ENCODE assay signal across 20 mouse cellular contexts in the genomic region with DNA sequence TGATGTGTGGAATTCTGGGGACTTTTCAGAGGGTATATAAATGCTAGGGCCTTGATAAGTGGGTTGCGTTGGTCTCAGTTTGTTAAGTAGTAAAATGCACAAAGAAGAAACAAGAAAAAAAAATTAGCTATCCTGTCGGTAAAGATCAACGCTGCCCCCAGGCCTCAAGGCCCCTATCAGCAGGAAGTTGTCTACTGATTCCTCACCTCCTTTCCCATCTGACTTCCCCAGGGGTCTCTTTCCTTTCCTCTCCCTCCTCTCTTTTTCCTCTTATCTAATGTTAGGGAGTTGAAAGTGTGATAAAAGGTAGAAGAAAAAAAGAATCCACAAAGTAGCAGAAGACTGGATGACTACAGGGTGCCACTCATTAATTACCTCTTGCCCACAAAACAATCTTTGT. TPM values are rescaled to one million over a fixed set of nuclear protein-coding genes. Genes with fewer than 3 reads are reported as not detected.
DNase-seq lines count a peak whose midpoint lies in the region; ATAC-seq and TF ChIP-seq lines count a peak whose summit lies in the region.
"Had no signal": no experiment of that assay in that cellular context is flagged by ENCODE, and none has a peak within 500 bp of the region (broad histone marks: within the 10 kb centered on the region; RNA-seq: fewer than 3 reads in every experiment).

No protein-coding gene starts in this region.

- TF ChIP-seq EP300 in MEL (IDR thresholded peaks at IDR 0.05; ENCODE audit: low read depth in 1 of 2, low read length in 2 of 2) = peak; percentile 80 to 82

- 54% methylated on average over 3 of the region's 3 CpGs for WGBS in heart, embryonic 13.5 days

- H3K9me3 ChIP-seq in heart, embryonic 13.5 days = no peaks in the 10 kb centered on the region
- no peaks in the 10 kb centered on the region for H3K9me3 ChIP-seq in MEL (replicated peaks; ENCODE audit: insufficient read depth, low read length)
- H3K9me3 ChIP-seq: G1E had no signal

- 0 out of 2 replicates have a peak overlapping the region, but pooled peaks have one; percentile 1 for H3K27ac ChIP-seq in heart, embryonic 13.5 days (replicated peaks)
- H3K27ac ChIP-seq in MEL (ENCODE audit: control insufficient read depth, low read depth, low read length) = peak overlapping the region; percentile 50

- no peaks in the 10 kb centered on the region for H3K4me1 ChIP-seq in heart, embryonic 13.5 days
- H3K4me1 ChIP-seq in MEL (ENCODE audit: control insufficient read depth in 1 of 2, insufficient read depth in 2 of 2, low read length in 2 of 2) = peaks cover 12 to 19% of the 10 kb centered on the region in 2 experiments

- no peak for DNase-seq in heart, postnatal 4 days
- peak; percentile 42 for DNase-seq in MEL (ENCODE audit: low read depth, low spot score)
- no peak for DNase-seq in cerebellum, adult 18-20 months
- DNase-seq: adrenal gland, adult 2 months; adrenal gland, adult 8-10 months; adrenal gland, postnatal 10 days; adrenal gland, postnatal 14 days; adrenal gland, postnatal 25 days; adrenal gland, postnatal 36 days; B cell, adult 2 months; cerebellum, adult 11 months; cerebellum, adult 11-12 months; cerebellum, adult 2 months; cerebellum, adult 8-10 months had no signal

- TF ChIP-seq RAD21 in MEL (IDR thresholded peaks at IDR 0.05; ENCODE audit: low read depth, low read length) = no peak

- no peak for TF ChIP-seq CTCF in MEL (IDR thresholded peaks at IDR 0.05 in 2 of 3, conservative IDR thresholded peaks at IDR 0.05 in 1 of 3; ENCODE audit: control insufficient read depth in 1 of 3, insufficient read depth in 1 of 3, low read depth in 2 of 3, low read length in 3 of 3, poor library complexity in 1 of 3, severe bottlenecking in 1 of 3)

- no peak overlapping the region for H3K9ac ChIP-seq in heart, embryonic 13.5 days
- H3K9ac ChIP-seq in MEL (ENCODE audit: control insufficient read depth, low read depth, low read length, poor library complexity, severe bottlenecking) = no peak overlapping the region

- no peak for ATAC-seq in heart, embryonic 13.5 days (ENCODE audit: extremely low read depth, insufficient number of reproducible peaks, low FRiP score, low TSS enrichment)
- ATAC-seq: activated CD4-positive, CD25-positive, alpha-beta regulatory T cell, adult 4 months; CD4-positive, CD25-positive, alpha-beta regulatory T cell, adult 4 months; Patski had no signal

- no peak overlapping the region for H3K4me3 ChIP-seq in heart, embryonic 13.5 days
- H3K4me3 ChIP-seq in MEL (ENCODE audit: control insufficient read depth in 1 of 2, insufficient read depth in 1 of 2, low read depth in 2 of 2, low read length in 2 of 2) = no peak overlapping the region

- H3K27me3 ChIP-seq in heart, embryonic 13.5 days (replicated peaks) = no peaks in the 10 kb centered on the region
- H3K27me3 ChIP-seq in MEL (ENCODE audit: control insufficient read depth in 1 of 2, insufficient read depth in 2 of 2, low read length in 2 of 2) = no peaks in the 10 kb centered on the region
- H3K27me3 ChIP-seq: CH12.LX, Patski had no signal

- TF ChIP-seq POLR2A in MEL (IDR thresholded peaks at IDR 0.05; ENCODE audit: control insufficient read depth in 1 of 2, insufficient read depth in 1 of 2, low read depth in 1 of 2, low read length in 2 of 2, poor library complexity in 1 of 2) = no peak

- peaks cover 99% of the 10 kb centered on the region for H3K36me3 ChIP-seq in heart, embryonic 13.5 days
- peaks cover 3 to 24% of the 10 kb centered on the region in 2 experiments for H3K36me3 ChIP-seq in MEL (ENCODE audit: control insufficient read depth in 1 of 2, insufficient read depth in 2 of 2, low read length in 2 of 2)

- H3K79me2 ChIP-seq in MEL (ENCODE audit: control insufficient read depth, insufficient read depth, low read length, poor library complexity) = no peaks in the 10 kb centered on the region

- no peak overlapping the region for H3K4me2 ChIP-seq in heart, embryonic 13.5 days

TF ChIP-seq in MEL, 35 proteins besides CTCF, POLR2A, EP300 and RAD21:
- TF ChIP-seq CHD2 (IDR thresholded peaks at IDR 0.05; ENCODE audit: low read length) (no peak), POLR2AphosphoS5 (IDR thresholded peaks at IDR 0.05; ENCODE audit: borderline replicate concordance, low read depth, low read length) (no peak), USF2 (IDR thresholded peaks at IDR 0.05; ENCODE audit: borderline replicate concordance in 1 of 2, insufficient read depth in 1 of 2, low read depth in 1 of 2, low read length in 2 of 2) (no peak), POLR2AphosphoS2 (IDR thresholded peaks at IDR 0.05; ENCODE audit: low read length) (no peak), TCF12 (IDR thresholded peaks at IDR 0.05; ENCODE audit: low read depth, low read length) (peak; percentile 63; the same call in 1 of the 2 replicates), MAX (IDR thresholded peaks at IDR 0.05; ENCODE audit: low read length) (no peak), MAFK (IDR thresholded peaks at IDR 0.05; ENCODE audit: borderline replicate concordance, low read depth, low read length) (0 out of 2 replicates have a peak, but pooled peaks have one; percentile 32), CHD1 (IDR thresholded peaks at IDR 0.05; ENCODE audit: low read depth, low read length) (no peak), ETS1 (IDR thresholded peaks at IDR 0.05; ENCODE audit: low read depth, low read length) (peak; percentile 17; the same call in 1 of the 2 replicates), ZKSCAN1 (IDR thresholded peaks at IDR 0.05; ENCODE audit: low read depth, low read length) (no peak), MXI1 (IDR thresholded peaks at IDR 0.05; ENCODE audit: low read depth, low read length) (peak; percentile 57; the same call in 1 of the 2 replicates), TBP (IDR thresholded peaks at IDR 0.05; ENCODE audit: low read depth, low read length) (no peak), ZNF384 (IDR thresholded peaks at IDR 0.05; ENCODE audit: low read depth, low read length) (peak; percentile 70), MAZ (IDR thresholded peaks at IDR 0.05; ENCODE audit: low read depth, low read length) (no peak), KAT2A (conservative IDR thresholded peaks at IDR 0.05; ENCODE audit: low read depth, low read length) (no peak), BHLHE40 (IDR thresholded peaks at IDR 0.05; ENCODE audit: borderline replicate concordance, low read depth, low read length) (peak; percentile 46), TAL1 (IDR thresholded peaks at IDR 0.05; ENCODE audit: low read length) (0 out of 2 replicates have a peak, but pooled peaks have one; percentile 19), MEF2A (IDR thresholded peaks at IDR 0.05; ENCODE audit: extremely low read depth, insufficient replicate concordance, low read depth, low read length, poor library complexity, severe bottlenecking) (no peak), NELFE (IDR thresholded peaks at IDR 0.05; ENCODE audit: low read depth, low read length) (no peak), MYB (IDR thresholded peaks at IDR 0.05; ENCODE audit: low read depth, low read length) (no peak), ZC3H11A (IDR thresholded peaks at IDR 0.05; ENCODE audit: low read depth, low read length) (no peak), JUND (IDR thresholded peaks at IDR 0.05; ENCODE audit: low read depth, low read length) (no peak), E2F4 (IDR thresholded peaks at IDR 0.05; ENCODE audit: borderline replicate concordance, low read depth, low read length) (no peak), HCFC1 (IDR thresholded peaks at IDR 0.05; ENCODE audit: low read depth, low read length) (no peak), ELF1 (IDR thresholded peaks at IDR 0.05; ENCODE audit: low read depth, low read length) (no peak), UBTF (IDR thresholded peaks at IDR 0.05; ENCODE audit: borderline replicate concordance, insufficient read depth, low read depth, low read length) (no peak), SMC3 (IDR thresholded peaks at IDR 0.05; ENCODE audit: low read depth, low read length) (no peak), RCOR1 (IDR thresholded peaks at IDR 0.05; ENCODE audit: low read depth, low read length) (peak; percentile 57; the same call in 1 of the 2 replicates), NRF1 (IDR thresholded peaks at IDR 0.05; ENCODE audit: insufficient read depth, low read depth, low read length, poor library complexity, severe bottlenecking) (no peak), MYC (IDR thresholded peaks at IDR 0.05; ENCODE audit: low read depth, low read length) (no peak), ZMIZ1 (IDR thresholded peaks at IDR 0.05; ENCODE audit: low read depth, low read length) (no peak), USF1 (IDR thresholded peaks at IDR 0.05; ENCODE audit: low read depth, low read length) (no peak), GATA1 (IDR thresholded peaks at IDR 0.05; ENCODE audit: low read depth, low read length) (peak; percentile 82), SIN3A (IDR thresholded peaks at IDR 0.05; ENCODE audit: low read length) (0 out of 2 replicates have a peak, but pooled peaks have one; percentile 42), GABPA (IDR thresholded peaks at IDR 0.05; ENCODE audit: low read depth, low read length) (no peak)

RNA-seq across cellular contexts. Expression of a gene that starts 21.0 kb away (rescaled TPM):
- 27.5 and 28.8 TPM in 2 replicates for polyA plus RNA-seq in heart, embryonic 13.5 days (2015; fragmentation: Nextera tagmentation; extraction: Ambion mirVana)
- 10 to 100 TPM; 19.4 to 21.1 TPM for total RNA-seq in heart, postnatal 4 days (2021)
- total RNA-seq in MEL (2012; rRNA removed) = 9.9 and 12.0 TPM in 2 replicates
- 10 to 100 TPM in 1 of 2 experiments, not detected in 1; 29.6 TPM for polyA plus RNA-seq in MEL (2012; ENCODE audit: insufficient read depth in 1 of 2, insufficient read length in 2 of 2, low read depth in 1 of 2, low replicate concordance in 2 of 2, missing spikeins in 1 of 2)

RNA-seq across cellular contexts. Expression of a gene that starts 28.3 kb away (rescaled TPM):
- 58.8 and 60.8 TPM in 2 replicates for polyA plus RNA-seq in heart, embryonic 13.5 days (2015; fragmentation: Nextera tagmentation; extraction: Ambion mirVana)
- 10 to 100 TPM; 48.2 to 51.9 TPM for total RNA-seq in heart, postnatal 4 days (2021)
- total RNA-seq in MEL (2012; rRNA removed) = 78.2 and 80.4 TPM in 2 replicates
- 100 to 1,000 TPM; 103 to 979 TPM for polyA plus RNA-seq in MEL (2012; ENCODE audit: insufficient read depth in 1 of 2, insufficient read length in 2 of 2, low read depth in 1 of 2, low replicate concordance in 2 of 2, missing spikeins in 1 of 2)

RNA-seq across cellular contexts. Expression of a gene that starts 33.8 kb away (rescaled TPM):
- 26.6 and 33.6 TPM in 2 replicates for polyA plus RNA-seq in heart, embryonic 13.5 days (2015; fragmentation: Nextera tagmentation; extraction: Ambion mirVana)
- 10 to 100 TPM; 20.2 to 23.8 TPM for total RNA-seq in heart, postnatal 4 days (2021)
- 56.7 and 62.6 TPM in 2 replicates for total RNA-seq in MEL (2012; rRNA removed)
- polyA plus RNA-seq in MEL (2012; ENCODE audit: insufficient read depth in 1 of 2, insufficient read length in 2 of 2, low read depth in 1 of 2, low replicate concordance in 2 of 2, missing spikeins in 1 of 2) = 10 to 100 TPM in 1 of 2 experiments, not detected in 1; 76.4 TPM
